In the genomic region with DNA sequence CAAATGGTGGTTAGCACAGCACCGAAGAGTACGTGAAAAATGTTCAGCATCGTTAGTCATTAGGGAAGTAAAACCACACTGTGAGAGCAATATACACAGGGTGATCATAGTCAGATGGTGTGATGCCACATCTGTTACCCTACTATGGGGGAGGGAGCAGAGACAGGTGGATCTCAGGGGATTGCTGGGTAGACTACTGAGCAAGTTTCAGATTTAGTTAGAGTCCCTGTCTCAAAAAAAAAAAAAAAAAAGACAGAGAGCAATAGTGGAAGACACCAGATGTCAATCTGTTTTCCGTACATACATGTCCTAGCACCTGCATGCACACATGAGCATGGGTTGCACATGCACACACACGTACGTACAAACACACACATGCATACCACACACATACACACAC, we compare ENCODE assay signal across 29 mouse cellular contexts. TPM values are rescaled to one million over a fixed set of nuclear protein-coding genes. Genes with fewer than 3 reads are reported as not detected.
DNase-seq lines count a peak whose midpoint lies in the region; TF ChIP-seq lines count a peak whose summit lies in the region.
"Had no signal": no experiment of that assay in that cellular context is flagged by ENCODE, and none has a peak within 500 bp of the region (broad histone marks: within the 10 kb centered on the region; RNA-seq: fewer than 3 reads in every experiment).

No protein-coding gene starts in this region.

- H3K4me1 ChIP-seq in CH12.LX (ENCODE audit: control insufficient read depth in 1 of 2, insufficient read depth in 2 of 2): peaks cover 15 to 53% of the 10 kb centered on the region in 2 experiments

- 0 out of 2 replicates have a peak overlapping the region, but pooled peaks have one; percentile 68 for H3K9ac ChIP-seq in CH12.LX (ENCODE audit: insufficient read depth, low read depth)
- H3K9ac ChIP-seq: embryonic facial prominence, embryonic 12.5 days; forebrain, embryonic 12.5 days; hindbrain, embryonic 14.5 days; limb, embryonic 15.5 days; liver, embryonic 15.5 days; midbrain, embryonic 13.5 days; neural tube, embryonic 13.5 days had no signal

- H3K36me3 ChIP-seq in CH12.LX (replicated peaks in 1 of 2; ENCODE audit: control insufficient read depth in 1 of 2, insufficient read depth in 1 of 2, low read length in 1 of 2): no peaks in the 10 kb centered on the region
- H3K36me3 ChIP-seq in macrophage (ENCODE audit: inconsistent target): no peaks in the 10 kb centered on the region
- H3K36me3 ChIP-seq: embryonic facial prominence, embryonic 12.5 days; forebrain, embryonic 12.5 days; limb, embryonic 15.5 days; liver, embryonic 15.5 days; midbrain, embryonic 13.5 days; neural tube, embryonic 13.5 days had no signal

- dilution Hi-C loops in CH12.LX (cut with MboI; ENCODE audit: extremely low pct_ligation_motif_present, extremely low pct_unique_long_range_greater_than_20kb, low sequenced_read_pairs): no loop called here

- TF ChIP-seq EP300 in CH12.LX (IDR thresholded peaks at IDR 0.05; ENCODE audit: low read length): peak; percentile 98

- peaks cover 4% of the 10 kb centered on the region for H3K9me3 ChIP-seq in CH12.LX (replicated peaks; ENCODE audit: low read length)
- H3K9me3 ChIP-seq: embryonic facial prominence, embryonic 12.5 days; forebrain, embryonic 12.5 days; limb, embryonic 15.5 days; liver, embryonic 15.5 days; midbrain, embryonic 13.5 days; neural tube, embryonic 13.5 days had no signal

- no peak for TF ChIP-seq CTCF in CH12.LX (conservative IDR thresholded peaks at IDR 0.05 in 1 of 2, IDR thresholded peaks at IDR 0.05 in 1 of 2; ENCODE audit: low read depth in 2 of 2, low read length in 2 of 2)

- H3K27me3 ChIP-seq in CH12.LX (replicated peaks): no peaks in the 10 kb centered on the region
- H3K27me3 ChIP-seq: embryonic facial prominence, embryonic 12.5 days had no signal

- TF ChIP-seq POLR2A in CH12.LX (IDR thresholded peaks at IDR 0.05; ENCODE audit: low read depth, low read length): no peak

- 48% methylated on average over 6 of the region's 6 CpGs for WGBS in macrophage (ENCODE audit: missing documents)

- H3K4me2 ChIP-seq in CH12.LX (ENCODE audit: insufficient read depth, low read depth, poor library complexity, severe bottlenecking): peak overlapping the region; percentile 95
- H3K4me2 ChIP-seq: embryonic facial prominence, embryonic 12.5 days; forebrain, embryonic 12.5 days; hindbrain, embryonic 14.5 days; limb, embryonic 15.5 days; liver, embryonic 15.5 days; midbrain, embryonic 13.5 days; neural tube, embryonic 13.5 days had no signal

- peak; percentile 80 for DNase-seq in heart, adult 11 months
- no peak for DNase-seq in heart, postnatal 4 days
- peak; percentile 29 for DNase-seq in 416B (ENCODE audit: low read depth)
- DNase-seq in CH12.LX (ENCODE audit: extremely low read depth): peak; percentile 98
- DNase-seq in frontal cortex, postnatal 25 days (ENCODE audit: low spot score in 2 of 2): no peak
- no peak for DNase-seq in lung, postnatal 10 days
- DNase-seq in frontal cortex, postnatal 14 days (ENCODE audit: low spot score in 2 of 2): no peak
- DNase-seq: adrenal gland, postnatal 36 days; cerebellum, adult 11-12 months; gastrocnemius, postnatal 10 days; kidney, adult 2 months; layer of hippocampus, adult 9-11 months; right cerebral cortex, postnatal 4 days; thymus, postnatal 36 days had no signal

- H3K27ac ChIP-seq in CH12.LX (ENCODE audit: insufficient read depth, low read depth): peak overlapping the region; percentile 98
- peak overlapping the region; percentile 28 for H3K27ac ChIP-seq in macrophage
- H3K27ac ChIP-seq: embryonic facial prominence, embryonic 12.5 days; forebrain, embryonic 12.5 days; hindbrain, embryonic 14.5 days; kidney, postnatal 0 days; limb, embryonic 15.5 days; liver, embryonic 15.5 days; midbrain, embryonic 13.5 days; neural tube, embryonic 13.5 days had no signal

- no peaks in the 10 kb centered on the region for H3K79me2 ChIP-seq in CH12.LX (replicated peaks; ENCODE audit: control insufficient read depth, extremely low read depth, insufficient read depth, poor library complexity, severe bottlenecking)
- peaks cover 10% of the 10 kb centered on the region for H3K79me2 ChIP-seq in macrophage (ENCODE audit: inconsistent target)

- TF ChIP-seq RAD21 in CH12.LX (IDR thresholded peaks at IDR 0.05; ENCODE audit: low read depth, low read length): no peak; the same call in 1 of the 2 replicates

- in situ Hi-C loops in CH12.LX (cut with MboI; ENCODE audit: low pct_ligation_motif_present, low pct_unique_long_range_greater_than_20kb, low sequenced_read_pairs): loop anchor here (5.0 to 25.0 kb wide), 3 partner anchors 52 to 207 kb away; partner anchors contain the start of genes C5ar1 and Inafm1

- H3K4me3 ChIP-seq in CH12.LX (replicated peaks in 1 of 3; ENCODE audit: low read depth in 2 of 3, low read length in 2 of 3, poor library complexity in 1 of 3) (peak overlapping the region in 1 of 3 experiments; percentile 52), macrophage (ENCODE audit: inconsistent target) (no peak overlapping the region)
- H3K4me3 ChIP-seq: embryonic facial prominence, embryonic 12.5 days; forebrain, embryonic 12.5 days; limb, embryonic 15.5 days; liver, embryonic 15.5 days; midbrain, embryonic 13.5 days; neural tube, embryonic 13.5 days had no signal

TF ChIP-seq in CH12.LX, 34 proteins besides CTCF, POLR2A, EP300 and RAD21 (continues in another document):
- TF ChIP-seq CHD2 (IDR thresholded peaks at IDR 0.05; ENCODE audit: low read length) (peak; percentile 91), CHD1 (IDR thresholded peaks at IDR 0.05; ENCODE audit: low read depth, low read length) (no peak), USF2 (conservative IDR thresholded peaks at IDR 0.05; ENCODE audit: low read depth, low read length) (no peak), PAX5 (IDR thresholded peaks at IDR 0.05; ENCODE audit: low read length) (no peak), SIN3A (IDR thresholded peaks at IDR 0.05; ENCODE audit: low read length) (peak; percentile 96), ETS1 (conservative IDR thresholded peaks at IDR 0.05; ENCODE audit: low read depth, low read length) (peak; percentile 98), IRF4 (IDR thresholded peaks at IDR 0.05; ENCODE audit: low read depth, low read length) (peak; percentile 97), UBTF (IDR thresholded peaks at IDR 0.05; ENCODE audit: low read depth, low read length) (no peak), JUND (conservative IDR thresholded peaks at IDR 0.05; ENCODE audit: low read depth, low read length) (peak; percentile 87), ELF1 (IDR thresholded peaks at IDR 0.05; ENCODE audit: low read depth, low read length) (peak; percentile 39; the same call in 1 of the 2 replicates), MEF2A (IDR thresholded peaks at IDR 0.05; ENCODE audit: borderline replicate concordance, low read depth, low read length) (peak; percentile 90), ZNF384 (IDR thresholded peaks at IDR 0.05; ENCODE audit: low read depth, low read length) (peak; percentile 98), MAZ (IDR thresholded peaks at IDR 0.05; ENCODE audit: low read depth, low read length) (peak; percentile 66; the same call in 1 of the 2 replicates), HCFC1 (IDR thresholded peaks at IDR 0.05; ENCODE audit: low read depth, low read length) (peak; percentile 15; the same call in 1 of the 2 replicates), TCF12 (IDR thresholded peaks at IDR 0.05; ENCODE audit: low read depth, low read length) (peak; percentile 99), ZMIZ1 (IDR thresholded peaks at IDR 0.05; ENCODE audit: low read depth, low read length) (no peak), BHLHE40 (IDR thresholded peaks at IDR 0.05; ENCODE audit: low read depth, low read length) (peak; percentile 93), JUN (IDR thresholded peaks at IDR 0.05; ENCODE audit: insufficient read depth, low read depth, low read length) (peak; percentile 77), POLR2AphosphoS2 (IDR thresholded peaks at IDR 0.05; ENCODE audit: low read depth, low read length) (no peak), KAT2A (IDR thresholded peaks at IDR 0.05; ENCODE audit: insufficient replicate concordance, low read length) (0 out of 2 replicates have a peak, but pooled peaks have one; percentile 47), MAX (IDR thresholded peaks at IDR 0.05; ENCODE audit: low read length) (peak; percentile 85), MAFK (IDR thresholded peaks at IDR 0.05; ENCODE audit: insufficient replicate concordance, low read length) (peak; percentile 91), RCOR1 (conservative IDR thresholded peaks at IDR 0.05; ENCODE audit: low read depth, low read length) (peak; percentile 96)

RNA-seq across cellular contexts. Expression of gene Zfp541, which starts 5.9 kb away (rescaled TPM):
- not detected for total RNA-seq in heart, postnatal 4 days (2021)
- total RNA-seq in CH12.LX (2012; rRNA removed): 0.08 TPM in 1 of 2 replicates, not detected in the other
- 0.12 TPM in 1 of 2 replicates, not detected in the other for total RNA-seq in CH12.LX (2014; rRNA removed)
- 0.05 TPM in 1 of 2 replicates, not detected in the other for polyA plus RNA-seq in CH12.LX (2012; ENCODE audit: insufficient read length, low read depth)
- 1 to 10 TPM in 17 of 26 experiments, under 1 TPM in 9; 0.62 to 2.3 (median 1.2) TPM for total RNA-seq in macrophage (2018; cell fraction: chromatin; rRNA removed)
- total RNA-seq in macrophage (2018; cell fraction: cytosol; rRNA removed): under 1 TPM in 13 of 26 experiments, not detected in 13; under 0.01 to 0.15 (median 0.04) TPM
- under 1 TPM; 0.14 to 0.68 (median 0.39) TPM for total RNA-seq in macrophage (2018; cell fraction: nucleus; rRNA removed)
- polyA plus RNA-seq in macrophage (2018): not detected in 3 replicates
- total RNA-seq: adrenal gland, adult 18-20 months; gastrocnemius, postnatal 10 days; heart, adult 8-10 months; heart, postnatal 25 days had no signal
- polyA plus RNA-seq: C2C12; forebrain, embryonic 12.5 days; heart, embryonic 14.5 days; kidney, adult 2 months; large intestine, adult 2 months; limb, embryonic 15.5 days; liver, embryonic 15.5 days; midbrain, embryonic 13.5 days had no signal

RNA-seq across cellular contexts. Expression of gene Bicra, which starts 7.9 kb away (rescaled TPM):
- total RNA-seq in heart, postnatal 4 days (2021): 1 to 10 TPM; 7.6 to 7.8 TPM
- total RNA-seq in CH12.LX (2012; rRNA removed) (1.9 and 2.2 TPM in 2 replicates), CH12.LX (2014; rRNA removed) (0.31 and 0.32 TPM in 2 replicates)
- polyA plus RNA-seq in CH12.LX (2012; ENCODE audit: insufficient read length, low read depth) (9.8 and 10.2 TPM in 2 replicates), macrophage (2018) (4.9 to 8.7 TPM (median 8.4 TPM) in 3 replicates)
- 10 to 100 TPM in 21 of 26 experiments, 1 to 10 TPM in 5; 2.6 to 51.8 (median 35.5) TPM for total RNA-seq in macrophage (2018; cell fraction: chromatin; rRNA removed)
- total RNA-seq in macrophage (2018; cell fraction: cytosol; rRNA removed): 10 to 100 TPM in 19 of 26 experiments, 1 to 10 TPM in 7; 1.7 to 15.8 (median 12.4) TPM
- 10 to 100 TPM in 18 of 26 experiments, 1 to 10 TPM in 8; 2.2 to 36.7 (median 24.6) TPM for total RNA-seq in macrophage (2018; cell fraction: nucleus; rRNA removed)

RNA-seq across cellular contexts. Expression of gene Napa, which starts 42.6 kb away (rescaled TPM):
- 100 to 1,000 TPM in 1 of 2 experiments, 10 to 100 TPM in 1; 90.4 to 104 TPM for total RNA-seq in heart, postnatal 4 days (2021)
- total RNA-seq in CH12.LX (2012; rRNA removed) (80.0 and 84.8 TPM in 2 replicates), CH12.LX (2014; rRNA removed) (97.5 and 106 TPM in 2 replicates)
- polyA plus RNA-seq in CH12.LX (2012; ENCODE audit: insufficient read length, low read depth) (111 and 112 TPM in 2 replicates), macrophage (2018) (85.4 to 112 TPM (median 98.6 TPM) in 3 replicates)
- total RNA-seq in macrophage (2018; cell fraction: chromatin; rRNA removed): 100 to 1,000 TPM; 135 to 409 (median 299) TPM
- 100 to 1,000 TPM in 9 of 26 experiments, 10 to 100 TPM in 17; 75.7 to 115 (median 97.2) TPM for total RNA-seq in macrophage (2018; cell fraction: cytosol; rRNA removed)
- 100 to 1,000 TPM; 110 to 386 (median 202) TPM for total RNA-seq in macrophage (2018; cell fraction: nucleus; rRNA removed)

Comparison
In these comparisons a context has a peak if more than half of its experiments do, and no peak if none do; other contexts are left out.
1. DNase-seq: peak in heart, adult 11 months (single experiment), 416B (single experiment) and CH12.LX (single experiment); none in heart, postnatal 4 days (single experiment), frontal cortex, postnatal 25 days (0 of 2), lung, postnatal 10 days (single experiment) and frontal cortex, postnatal 14 days (0 of 2).